Mouse (Mus musculus): ENCODE measurements around the gene Rab1b.

- TF ChIP-seq CTCF (IDR thresholded peaks at IDR 0.05; ENCODE audit: low read depth) (no peak), EP300 (IDR thresholded peaks at IDR 0.05; ENCODE audit: low read depth) (no peak)
Measured at GRCm38 (mm10) chr19:5131237-5131636, 24.4 kb upstream of the Rab1b start.

Data from liver, embryonic 14.5 days (tissue).